Mouse (Mus musculus) heart, embryonic 16.5 days (tissue): Measurements from ENCODE around the gene Ube2m. TPM values are rescaled to one million over a fixed set of nuclear protein-coding genes. Genes with fewer than 3 reads are reported as not detected.

Experiments used
- ATAC-seq: fragments of 200-750 bp; cut with Nextera tagmentation; replicated peaks from 2 replicates; pipeline ENCODE4 v1.8.0; 2017; ENCODE audit warnings: moderate number of reproducible peaks; ENCODE audit not compliant: insufficient read depth, low FRiP score; ENCODE audit errors: extremely low read depth
- H3K27ac ChIP-seq: fragments of 300-500 bp; sonication (generic); 2 replicates; pipeline ENCODE4 v1.5.1; 2014; ENCODE audit warnings: mild to moderate bottlenecking, low read length, control low read depth, moderate library complexity
- H3K27me3 ChIP-seq: fragments of 300-500 bp; sonication (generic); 2 replicates; pipeline ENCODE4 v1.6.1; 2014; ENCODE audit warnings: low read length, mixed read lengths; ENCODE audit not compliant: control insufficient read depth, insufficient read depth
- H3K36me3 ChIP-seq: fragments of 300-500 bp; sonication (generic); 2 replicates; pipeline ENCODE4 v1.6.1; 2014; ENCODE audit not compliant: control insufficient read depth, insufficient read depth
- H3K4me1 ChIP-seq: fragments of 300-500 bp; sonication (generic); 2 replicates; pipeline ENCODE4 v1.6.1; 2014; ENCODE audit warnings: low read length, mixed read lengths; ENCODE audit not compliant: control insufficient read depth, insufficient read depth
- H3K4me2 ChIP-seq: fragments of 300-500 bp; sonication (generic); 2 replicates; pipeline ENCODE4 v1.6.1; 2014; ENCODE audit warnings: low read depth, mild to moderate bottlenecking, control low read depth, low read length
- H3K4me3 ChIP-seq: fragments of 300-500 bp; sonication (generic); 2 replicates; pipeline ENCODE4 v1.5.1; 2014; ENCODE audit warnings: mild to moderate bottlenecking, control low read depth, low read length
- H3K9ac ChIP-seq: fragments of 300-500 bp; sonication (generic); 2 replicates; pipeline ENCODE4 v1.6.1; 2014; ENCODE audit warnings: low read length, control low read depth
- H3K9me3 ChIP-seq: fragments of 300-500 bp; sonication (generic); replicated peaks from 2 replicates; pipeline ENCODE4 v1.6.1; 2016; ENCODE audit warnings: low read length; ENCODE audit not compliant: control insufficient read depth
- WGBS: fragments of 180-500 bp; shearing (Covaris S2); extraction: QIAGEN DNeasy Blood & Tissue Kit; methylation state at CpG from one replicate; pipeline ENCODE4 v1.1.7; 2014; 5-methylcytosine and 5-hydroxymethylcytosine counted together
- polyA plus RNA-seq: library from polyadenylated mRNA; unstranded; fragments of >200 nt; fragmentation: Nextera tagmentation; extraction: Ambion mirVana; gene quantifications from 2 replicates; pipeline ENCODE4 v1.2.1, GENCODE M21; 2015

Ube2m gene
- polyA plus RNA-seq, 1 experiment from 2014 or later, result 49.0 TPM

DNA sequence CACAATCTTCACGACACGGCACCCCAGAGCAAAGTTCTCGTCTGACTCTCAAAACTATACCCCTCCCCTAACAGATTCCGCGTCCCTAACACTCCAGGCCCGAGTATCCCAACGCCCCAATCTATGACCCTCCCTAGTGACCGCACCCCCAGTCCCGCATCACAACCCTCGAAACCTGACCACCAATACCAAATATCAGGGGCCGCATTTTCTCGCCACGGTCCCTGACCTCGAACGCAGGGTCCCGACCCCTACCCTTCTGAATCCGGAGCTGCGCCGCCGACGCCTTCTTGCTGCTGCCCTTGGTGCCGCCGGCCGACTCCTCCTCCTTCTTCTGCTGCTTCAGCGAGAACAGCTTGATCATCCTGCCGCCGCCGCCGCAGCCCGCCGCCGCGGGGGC lies 709 bp downstream of the Ube2m start:
- Histone ChIP-seq H3K27me3 (peaks cover 4% of the 10 kb centered on the region; the same call in 1 of the 2 replicates), H3K27ac (peak overlapping the region; percentile 99), H3K9me3 (no peaks in the 10 kb centered on the region), H3K36me3 (peaks cover 15% of the 10 kb centered on the region), H3K4me3 (peak overlapping the region; percentile 87), H3K4me1 (peaks cover 33% of the 10 kb centered on the region), H3K4me2 (peak overlapping the region; percentile 96), H3K9ac (peak overlapping the region; percentile 90)
- under 1% methylated on average over 32 of the region's 33 CpGs for WGBS
- peak; percentile 4; the same call in 1 of the 2 replicates for ATAC-seq

DNA sequence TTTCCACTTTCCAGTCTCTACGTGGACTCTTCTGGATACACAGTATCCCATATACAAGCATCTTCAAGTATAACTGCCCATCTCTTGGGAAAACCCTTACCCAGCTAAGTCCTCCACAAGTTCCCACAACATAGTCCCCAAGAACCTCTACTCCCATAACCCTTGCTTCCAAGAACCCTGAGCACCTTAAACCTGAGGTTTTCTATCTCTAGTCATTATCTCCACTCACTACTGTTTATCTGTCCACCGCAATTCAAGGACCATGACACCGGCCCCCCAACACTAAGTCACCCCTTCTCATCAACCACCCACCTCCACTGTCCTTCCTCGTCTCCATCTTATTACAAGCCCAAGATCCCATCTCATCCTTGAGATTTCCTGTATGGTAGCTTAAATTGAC lies 1.3 kb downstream of the Ube2m start:
- WGBS, result 29% methylated on average over 4 of the region's 4 CpGs
- peak overlapping the region; percentile 99 for H3K27ac ChIP-seq

DNA sequence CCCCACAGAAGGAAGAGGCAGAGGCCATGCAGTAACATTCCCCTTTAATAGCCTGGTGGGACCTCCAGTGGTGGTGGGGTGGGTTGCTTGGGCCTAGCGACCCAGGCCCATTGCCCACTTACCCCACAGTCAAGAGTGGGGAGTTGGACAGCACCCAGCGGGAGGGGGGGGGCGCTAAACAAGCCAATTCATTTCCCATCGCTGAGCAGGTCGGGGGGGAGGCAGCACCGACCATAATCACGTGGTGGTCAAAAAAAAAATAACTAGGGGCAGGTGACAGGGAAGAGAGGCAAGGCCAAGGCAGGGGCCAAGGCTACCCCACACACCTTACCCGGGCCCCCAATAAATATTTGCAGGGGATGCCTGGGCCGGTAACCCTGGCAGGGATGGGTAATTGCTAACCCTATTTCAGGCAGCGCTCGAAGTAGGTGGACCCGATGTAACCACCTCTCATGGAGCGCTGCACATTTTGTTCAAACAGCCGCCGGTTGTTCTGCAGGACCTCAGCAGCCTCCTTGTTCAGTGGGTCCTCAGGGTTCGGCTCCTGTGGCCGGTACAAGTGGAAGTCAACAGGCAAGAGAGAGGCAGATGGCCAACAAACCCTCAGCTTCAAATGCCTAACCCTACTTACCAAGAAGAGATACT lies 2.7 kb downstream of the Ube2m start:
- 86% methylated on average over 17 of the region's 17 CpGs for WGBS
- no peaks in the 10 kb centered on the region for H3K9me3 ChIP-seq
- H3K36me3 ChIP-seq, result peaks cover 34% of the 10 kb centered on the region
- peak overlapping the region; percentile 86; the same call in 1 of the 2 replicates for H3K4me2 ChIP-seq
- H3K4me1 ChIP-seq, result peaks cover 33% of the 10 kb centered on the region
- peak overlapping the region; percentile 85 for H3K27ac ChIP-seq
- no peaks in the 10 kb centered on the region for H3K27me3 ChIP-seq
- H3K9ac ChIP-seq, result peak overlapping the region; percentile 62; the same call in 1 of the 2 replicates
- no peak for ATAC-seq
- H3K4me3 ChIP-seq, result no peak overlapping the region; the same call in 1 of the 2 replicates

More for the DNA sequence above, 1.3 kb downstream of the Ube2m start:
- H3K27me3 ChIP-seq, result no peaks in the 10 kb centered on the region
- H3K9ac ChIP-seq, result peak overlapping the region; percentile 90
- ATAC-seq, result no peak
- H3K4me1 ChIP-seq, result peaks cover 33% of the 10 kb centered on the region
- H3K9me3 ChIP-seq, result no peaks in the 10 kb centered on the region
- peak overlapping the region; percentile 87 for H3K4me3 ChIP-seq
- H3K4me2 ChIP-seq, result peak overlapping the region; percentile 96
- H3K36me3 ChIP-seq, result peaks cover 19% of the 10 kb centered on the region

- peaks cover 44% of the 10 kb centered on the region for H3K36me3 ChIP-seq
- under 1% methylated on average over 45 of the region's 45 CpGs for WGBS
Measured at GRCm38 (mm10) chr7:13034148-13034977, 3.7 kb downstream of the Ube2m start, which contains the start of gene Chmp2a. Gene Chmp2a (minus strand): TSS chr7:13034807.

GRCm38 (mm10) chr7:13033451-13034147 lies 4.5 kb downstream of the Ube2m start:
- Histone ChIP-seq H3K36me3 (peaks cover 51% of the 10 kb centered on the region), H3K27me3 (no peaks in the 10 kb centered on the region), H3K4me3 (peak overlapping the region; percentile 74), H3K27ac (peak overlapping the region; percentile 85), H3K9me3 (no peaks in the 10 kb centered on the region), H3K4me2 (peak overlapping the region; percentile 86), H3K4me1 (peaks cover 24% of the 10 kb centered on the region), H3K9ac (peak overlapping the region; percentile 85)
- ATAC-seq, result no peak
- WGBS, result 42% methylated on average over 13 of the region's 13 CpGs

More at GRCm38 (mm10) chr7:13034148-13034977, 3.7 kb downstream of the Ube2m start, which contains the start of gene Chmp2a:
- Histone ChIP-seq H3K27me3 (no peaks in the 10 kb centered on the region), H3K9ac (peak within 1 kb of the TSS; percentile 85), H3K4me3 (peak within 1 kb of the TSS; percentile 74), H3K4me1 (peaks cover 31% of the 10 kb centered on the region), H3K4me2 (peak within 1 kb of the TSS; percentile 86), H3K9me3 (no peaks in the 10 kb centered on the region), H3K27ac (peak within 1 kb of the TSS; percentile 85)
- ATAC-seq, result peak; percentile 67

- no peaks in the 10 kb centered on the region for H3K27me3 ChIP-seq
- no peak overlapping the region for H3K9ac ChIP-seq
- H3K9me3 ChIP-seq, result no peaks in the 10 kb centered on the region
- ATAC-seq, result no peak
- H3K36me3 ChIP-seq, result peaks cover 62% of the 10 kb centered on the region
- no peak overlapping the region for H3K4me3 ChIP-seq
- H3K4me1 ChIP-seq, result peaks cover 24% of the 10 kb centered on the region
- no peak overlapping the region for H3K27ac ChIP-seq
- WGBS, result 86% methylated on average over 7 of the region's 7 CpGs
- H3K4me2 ChIP-seq, result no peak overlapping the region
Measured at GRCm38 (mm10) chr7:13032541-13032940, 5.5 kb downstream of the Ube2m start.

DNA sequence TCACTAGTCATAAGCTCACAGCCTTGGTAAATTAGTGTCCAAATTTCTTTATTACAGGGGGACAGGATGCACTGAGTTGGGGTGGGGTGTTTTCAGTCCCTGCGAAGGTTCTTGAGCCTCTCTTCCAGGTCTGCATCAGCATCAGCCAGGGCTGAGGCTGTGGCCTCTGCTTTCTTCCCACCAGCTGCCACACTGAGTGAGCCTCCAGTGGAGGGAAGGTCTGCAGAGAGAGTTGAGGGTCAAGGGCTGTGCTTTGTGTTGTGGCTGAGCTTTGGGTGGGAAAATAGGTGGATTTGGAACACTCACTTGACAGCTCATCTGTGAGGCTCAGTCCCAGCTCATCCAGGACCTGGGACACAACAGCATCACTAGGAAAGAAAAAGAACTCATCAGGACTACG lies 6.1 kb downstream of the Ube2m start:
- no peak for ATAC-seq
- no peak overlapping the region for H3K4me3 ChIP-seq
- H3K27ac ChIP-seq, result no peak overlapping the region
- H3K9ac ChIP-seq, result no peak overlapping the region
- H3K36me3 ChIP-seq, result peaks cover 68% of the 10 kb centered on the region
- 83% methylated on average over 2 of the region's 2 CpGs for WGBS
- H3K4me1 ChIP-seq, result peaks cover 24% of the 10 kb centered on the region
- no peak overlapping the region for H3K4me2 ChIP-seq
- H3K9me3 ChIP-seq, result no peaks in the 10 kb centered on the region
- no peaks in the 10 kb centered on the region for H3K27me3 ChIP-seq

GRCm38 (mm10) chr7:13031069-13031468 lies 7.0 kb downstream of the Ube2m start:
- no peak overlapping the region for H3K27ac ChIP-seq
- peaks cover 22% of the 10 kb centered on the region for H3K4me1 ChIP-seq
- H3K27me3 ChIP-seq, result no peaks in the 10 kb centered on the region
- no peaks in the 10 kb centered on the region for H3K9me3 ChIP-seq
- no peak overlapping the region for H3K4me2 ChIP-seq
- peaks cover 74% of the 10 kb centered on the region for H3K36me3 ChIP-seq
- no peak for ATAC-seq
- no peak overlapping the region for H3K4me3 ChIP-seq
- no peak overlapping the region for H3K9ac ChIP-seq
- 76% methylated on average over 5 of the region's 5 CpGs for WGBS
